Mouse (Mus musculus): ENCODE results near the gene Med27.

The Med27 gene

GRCm38 (mm10) chr2:29466396-29466795 lies 119.8 kb downstream of the Med27 start:
- intact Hi-C loops (cut with DNase I) = no loop called here

DNA sequence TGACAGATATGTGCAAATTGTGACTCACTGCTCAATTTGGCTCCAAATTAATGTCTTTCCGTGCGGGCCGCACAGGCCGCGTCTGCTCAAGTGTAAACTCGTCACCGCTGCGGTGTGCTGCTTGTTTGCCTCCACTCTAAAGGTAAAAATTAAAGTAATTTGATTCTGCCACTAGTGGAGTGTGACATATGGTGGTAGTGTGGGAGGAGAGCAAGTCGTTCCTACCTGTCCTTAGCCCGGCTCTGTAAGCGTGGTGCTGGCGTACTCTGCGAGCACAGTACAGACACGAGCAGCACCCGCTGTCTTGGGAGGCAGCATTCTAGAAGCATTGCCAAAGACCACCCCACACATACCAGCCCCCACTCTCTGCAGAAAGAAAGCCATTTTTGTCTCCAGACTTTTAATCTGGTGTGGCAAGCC lies 121.9 kb downstream of the Med27 start:
- intact Hi-C loops (cut with DNase I) = no loop called here

DNA sequence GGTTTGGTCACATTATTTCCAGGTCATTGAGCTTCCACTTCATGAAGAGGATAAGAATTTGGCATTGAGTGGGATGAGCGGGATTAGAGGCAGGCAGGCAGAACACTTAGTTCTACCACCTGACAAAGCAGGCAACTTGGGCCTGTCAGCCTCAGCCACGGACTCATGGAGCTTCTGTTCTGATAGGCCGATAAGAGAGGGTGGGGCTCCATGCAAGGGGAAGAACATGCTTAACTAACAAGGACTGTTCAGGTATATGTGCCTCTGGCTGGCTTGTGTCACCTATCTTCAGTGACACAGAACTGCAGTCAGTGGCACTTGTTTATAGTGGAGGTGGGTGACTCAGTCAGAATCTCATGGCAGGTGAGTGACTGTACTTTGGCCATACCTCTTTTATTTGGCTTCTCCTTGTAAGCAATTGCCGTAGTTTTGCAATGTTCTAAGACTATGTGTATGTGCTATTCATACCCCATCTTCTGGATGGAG lies 126.4 kb downstream of the Med27 start:
- intact Hi-C loops (cut with DNase I) = no loop called here

GRCm38 (mm10) chr2:29473907-29474306 lies 127.3 kb downstream of the Med27 start:
- intact Hi-C loops (cut with DNase I) = no loop called here

GRCm38 (mm10) chr2:29476702-29477101 lies 130.1 kb downstream of the Med27 start:
- intact Hi-C loops (cut with DNase I) = no loop called here

GRCm38 (mm10) chr2:29481856-29482255 lies 135.2 kb downstream of the Med27 start:
- intact Hi-C loops (cut with DNase I) = no loop called here

GRCm38 (mm10) chr2:29482979-29483718 lies 136.5 kb downstream of the Med27 start:
- intact Hi-C loops (cut with DNase I) = no loop called here

GRCm38 (mm10) chr2:29485519-29485918 lies 138.9 kb downstream of the Med27 start:
- intact Hi-C loops (cut with DNase I) = no loop called here

DNA sequence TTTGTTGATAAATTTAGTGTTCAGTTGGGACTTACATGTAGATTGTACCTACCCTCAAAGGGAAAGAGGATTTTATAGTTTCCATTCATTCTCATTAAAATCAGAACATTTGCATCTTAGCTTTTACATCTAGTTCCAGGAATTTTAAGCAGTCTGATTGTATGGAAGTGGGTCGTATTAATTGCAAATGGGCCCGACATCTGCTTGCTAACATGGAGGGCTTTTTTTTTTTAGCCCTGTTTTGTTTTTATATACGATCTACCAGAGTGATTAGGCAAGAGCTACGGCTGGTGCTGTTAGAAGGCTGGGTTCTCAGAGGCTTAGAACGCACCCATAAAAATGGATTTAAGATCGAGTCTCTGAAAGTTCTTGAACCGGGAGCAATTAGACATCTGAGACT lies 139.9 kb downstream of the Med27 start:
- intact Hi-C loops (cut with DNase I) = no loop called here

DNA sequence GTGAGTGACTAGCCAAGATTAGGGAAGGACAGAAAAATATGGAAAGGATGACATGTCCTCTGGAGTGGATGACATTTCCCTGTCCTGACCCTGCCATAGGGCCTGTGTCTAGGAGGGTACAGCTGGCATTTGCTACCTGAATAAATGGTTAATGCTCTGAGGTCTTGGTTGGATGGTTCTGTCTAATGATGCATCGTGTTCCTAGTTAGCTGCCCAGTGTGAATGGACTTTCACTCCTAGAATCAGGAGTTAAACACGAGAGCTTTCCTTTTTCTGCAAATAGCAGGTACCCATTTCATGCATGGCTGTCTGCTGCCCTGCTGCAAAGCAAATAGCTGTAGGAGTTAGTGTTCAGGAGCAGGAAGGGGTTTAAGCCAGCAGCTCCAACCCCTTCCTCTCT lies 141.0 kb downstream of the Med27 start:
- intact Hi-C loops (cut with DNase I) = no loop called here

DNA sequence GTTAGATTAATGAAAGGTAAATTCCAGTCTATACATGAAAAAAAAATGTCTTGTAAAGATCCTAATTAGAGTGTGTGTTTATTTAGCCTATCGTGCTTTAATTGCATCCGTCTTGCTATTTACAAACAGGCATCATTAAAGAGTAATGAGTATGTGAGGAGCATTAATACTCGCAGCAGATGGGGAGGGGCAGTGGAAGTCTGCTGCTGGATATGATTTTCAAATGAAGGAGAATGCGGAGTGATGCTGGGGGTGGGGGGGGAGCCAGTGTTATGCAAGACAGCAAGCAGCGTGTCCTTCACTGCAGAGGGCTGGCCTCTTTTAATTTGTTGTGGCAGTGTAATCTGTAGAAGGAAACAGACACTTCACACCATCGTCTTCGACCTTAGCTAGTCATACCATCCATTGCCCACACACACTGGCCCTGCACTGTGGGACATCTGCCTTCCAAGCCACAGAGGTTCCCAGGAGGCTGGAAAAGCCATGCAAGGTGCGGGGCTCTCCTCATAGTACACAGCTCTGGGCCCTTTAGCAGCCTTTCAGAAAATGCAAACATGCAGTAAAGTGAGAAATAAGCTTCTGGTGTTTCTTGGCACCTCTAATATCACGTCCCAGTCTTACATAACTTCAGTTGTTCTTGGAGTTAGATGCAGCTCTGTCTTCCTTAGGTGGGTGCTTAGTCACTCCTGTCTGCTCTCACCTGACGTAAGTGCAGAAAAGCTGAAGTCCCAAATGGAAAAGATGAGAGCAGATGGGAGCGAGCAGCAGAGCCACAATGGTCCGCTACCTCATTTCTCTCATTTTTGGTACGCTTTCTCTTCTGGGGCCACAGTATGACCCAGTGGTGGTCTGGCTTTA lies 142.0 kb downstream of the Med27 start:
- intact Hi-C loops (cut with DNase I) = no loop called here

- intact Hi-C loops (cut with DNase I) = no loop called here
These were observed 145.0 kb downstream of the Med27 start for GRCm38 (mm10) chr2:29491656-29492055.

- intact Hi-C loops (cut with DNase I) = no loop called here
These were observed 146.9 kb downstream of the Med27 start for GRCm38 (mm10) chr2:29493396-29494031.

- intact Hi-C loops (cut with DNase I) = no loop called here
These were observed 148.7 kb downstream of the Med27 start for GRCm38 (mm10) chr2:29495271-29495670.

GRCm38 (mm10) chr2:29500601-29501350 lies 154.2 kb downstream of the Med27 start:
- intact Hi-C loops (cut with DNase I) = no loop called here

DNA sequence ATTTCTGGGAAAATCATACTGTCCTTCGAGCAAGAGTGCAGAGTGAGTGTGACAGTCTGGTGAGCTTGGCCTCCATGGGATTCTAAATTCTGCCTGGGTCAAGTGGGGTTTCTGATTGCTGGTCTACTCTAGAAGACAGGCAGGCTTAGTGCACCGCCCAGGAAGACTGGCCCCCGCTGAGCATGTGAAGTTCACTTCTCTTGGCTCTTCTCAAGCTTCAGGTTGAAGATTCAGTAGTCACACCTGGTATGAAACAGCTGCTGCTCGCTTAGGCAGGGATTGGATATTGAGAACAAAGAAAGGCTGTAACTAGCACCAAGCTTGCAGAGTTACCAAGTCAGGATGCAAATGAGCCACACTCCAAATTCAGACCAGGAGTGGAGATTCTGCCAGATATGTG lies 154.8 kb downstream of the Med27 start:
- intact Hi-C loops (cut with DNase I) = no loop called here

- intact Hi-C loops (cut with DNase I) = no loop called here
These were observed 158.2 kb downstream of the Med27 start for GRCm38 (mm10) chr2:29504848-29505247.

GRCm38 (mm10) chr2:29506411-29506810 lies 159.8 kb downstream of the Med27 start:
- intact Hi-C loops (cut with DNase I) = no loop called here

- intact Hi-C loops (cut with DNase I) = no loop called here
These were observed 166.5 kb downstream of the Med27 start for GRCm38 (mm10) chr2:29513131-29513530.

- intact Hi-C loops (cut with DNase I) = no loop called here
These were observed 168.2 kb downstream of the Med27 start for GRCm38 (mm10) chr2:29514836-29515235.

DNA sequence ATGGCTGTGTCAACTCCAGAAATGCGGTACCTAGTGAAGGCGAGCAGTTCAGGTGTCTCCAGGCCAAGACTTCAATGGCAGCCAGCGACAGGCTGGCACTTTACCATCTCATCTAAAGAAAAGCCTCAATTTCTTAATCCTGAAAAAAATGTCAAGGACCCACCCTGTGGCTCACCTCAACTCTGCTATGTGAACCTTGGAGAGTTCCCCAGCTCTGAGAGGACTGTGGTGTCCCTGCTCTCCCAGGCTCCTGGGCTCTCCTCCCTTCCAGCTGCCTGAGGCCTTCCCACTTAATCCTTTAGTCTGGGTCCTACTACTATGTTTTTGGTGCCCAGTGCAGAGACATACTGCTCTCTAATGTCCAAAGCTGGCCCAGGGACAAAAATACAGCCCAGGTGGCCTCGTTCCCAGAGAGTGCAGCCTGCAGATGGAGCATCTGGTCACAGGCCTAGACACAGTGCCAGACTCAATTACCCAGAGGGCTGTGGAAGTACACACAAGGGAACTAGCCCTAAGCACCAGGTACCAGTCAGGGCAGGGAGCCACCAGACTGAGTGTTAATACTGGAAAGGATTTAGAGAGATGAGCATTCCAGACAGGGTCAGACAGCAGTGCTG lies 169.3 kb downstream of the Med27 start:
- intact Hi-C loops (cut with DNase I) = no loop called here
